Mouse (Mus musculus): ENCODE results near the gene Cln5. TPM values are rescaled to one million over a fixed set of nuclear protein-coding genes. Genes with fewer than 3 reads are reported as not detected.

Cln5 gene
- polyA plus RNA-seq (2017; shearing (Covaris generic)), result 32.9 TPM

DNA sequence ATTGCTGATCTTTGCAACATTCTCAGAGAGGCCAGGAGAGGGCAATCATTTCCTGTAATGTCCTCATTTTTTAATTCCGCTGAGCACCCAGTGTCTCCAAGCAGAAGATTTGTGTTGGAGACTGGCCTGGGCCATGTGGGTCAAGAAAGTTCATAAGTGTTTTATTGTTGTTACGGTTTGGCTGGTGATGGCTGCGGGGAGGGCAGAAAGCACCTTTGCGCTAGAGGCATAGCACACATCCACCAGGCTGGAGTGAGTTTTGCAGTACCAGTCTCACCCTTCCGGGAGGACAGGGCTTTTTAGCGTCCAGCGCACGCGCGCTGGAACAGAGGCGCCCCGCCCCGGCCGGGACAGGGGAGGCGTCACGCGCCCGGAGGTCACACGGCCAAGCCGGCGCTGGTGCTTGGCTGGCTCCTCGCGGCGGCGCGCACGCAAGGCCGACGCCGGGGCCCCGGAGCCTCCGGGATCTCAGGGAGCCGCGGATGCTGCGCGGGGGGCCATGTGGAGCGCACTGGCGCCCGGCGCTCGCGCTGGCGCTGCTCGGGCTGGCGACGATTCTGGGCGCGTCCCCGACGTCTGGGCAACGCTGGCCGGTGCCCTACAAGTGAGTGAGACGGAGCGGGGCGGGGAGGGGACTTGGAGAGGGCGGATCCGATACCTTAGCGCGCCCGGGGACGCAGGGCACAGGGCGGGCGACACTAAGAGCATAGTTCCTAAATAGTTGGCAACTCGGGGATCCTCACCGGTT, at the start of gene Cln5:
TSS of gene Cln5 (plus strand) at position 353 of the 748 bp plus-strand sequence.

DNA sequence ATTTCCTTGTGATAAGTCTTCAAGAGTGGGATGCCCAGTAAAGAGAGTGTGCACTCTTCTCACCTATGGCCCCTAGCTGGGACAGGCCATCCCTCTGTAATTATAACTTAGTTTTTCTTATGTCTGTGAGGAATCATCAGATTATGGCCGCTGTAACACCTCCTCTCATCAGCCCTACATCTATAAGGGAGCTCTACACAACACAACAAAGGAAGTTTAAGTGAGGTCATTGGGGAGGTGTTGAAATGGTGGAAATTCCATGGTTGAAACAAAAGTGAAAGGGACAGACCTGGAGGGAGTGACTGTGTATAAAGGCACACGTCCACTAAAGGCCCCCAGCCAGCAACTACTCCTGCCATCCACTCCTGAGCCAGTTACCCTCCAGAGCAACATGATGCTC, 23.3 kb upstream of the Cln5 start, which contains the start of gene Acod1:
TSS of gene Acod1 (plus strand) at position 301 of the 400 bp plus-strand sequence.

DNA sequence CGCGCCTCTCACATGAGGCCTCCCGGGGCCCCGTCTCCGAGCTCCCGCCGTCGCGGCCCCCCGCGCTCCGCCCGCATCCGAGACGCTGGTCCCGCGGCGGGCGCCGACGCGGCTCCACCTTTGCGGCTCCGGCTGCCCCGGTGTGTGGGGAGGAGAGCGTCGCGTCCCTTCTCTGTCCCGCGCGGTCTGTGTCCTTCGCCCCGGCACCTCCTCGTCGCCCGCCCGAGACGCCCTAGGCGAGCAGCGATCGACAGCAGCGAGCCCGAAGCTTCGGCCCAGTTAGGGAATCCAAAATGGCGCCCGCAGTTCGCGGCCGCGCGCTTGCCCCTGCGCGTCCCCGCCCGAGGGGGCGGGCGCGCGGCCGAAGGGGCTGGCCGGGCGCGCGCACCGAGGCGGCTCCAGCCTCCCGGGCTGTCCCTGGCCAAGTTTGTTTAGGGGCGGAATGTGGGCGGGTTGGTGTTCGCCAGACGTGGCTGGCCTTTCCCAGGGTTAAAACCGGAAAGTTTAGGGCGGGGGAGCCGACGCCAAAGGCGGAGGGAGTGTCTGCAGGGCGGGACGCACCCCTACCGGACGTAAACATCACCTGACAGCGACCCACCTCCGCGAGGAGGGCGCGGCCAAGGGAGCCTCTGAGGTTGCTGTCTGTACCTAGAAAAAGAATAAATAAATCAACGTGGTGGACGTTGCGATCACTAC, 29.4 kb downstream of the Cln5 start, which contains the start of gene Fbxl3:
TSS of gene Fbxl3 (minus strand) at position 329 of the 696 bp plus-strand sequence.

Other genes starting within 250 kb of the Cln5 start
- gene Kctd12, start 87.6 kb upstream of the Cln5 start, polyA plus RNA-seq (2017; shearing (Covaris generic)), result 8.9 TPM
- not detected for gene Acod1, start 23.2 kb upstream of the Cln5 start, polyA plus RNA-seq (2017; shearing (Covaris generic))
- gene Fbxl3, start 29.4 kb downstream of the Cln5 start, polyA plus RNA-seq (2017; shearing (Covaris generic)), result 163 TPM